Mouse (Mus musculus) liver, embryonic 14.5 days (tissue): ENCODE measurements at regions not wholly inside any gene's neighbourhood (a gene's known extent, or its start where the extent isn't known, plus 50 kb on each side); places are given as distances from the start of the nearest gene placed in this dataset.

Experiments used
- CTCF ChIP-seq: IDR thresholded peaks from 2 replicates; pipeline ENCODE4 v1.5.1; 2016; ENCODE audit warnings: antibody characterized with exemption, low read depth, control low read depth
- EP300 ChIP-seq: IDR thresholded peaks from 2 replicates; pipeline ENCODE4 v1.6.1; 2016; ENCODE audit warnings: antibody characterized with exemption, low read depth

- TF ChIP-seq CTCF (no peak), EP300 (no peak)
Observed at GRCm38 (mm10) chr14:79881726-79882125, 102.2 kb upstream of the Olfm4 start.
